24 mouse cellular contexts compared by ENCODE assay signal in the genomic region with DNA sequence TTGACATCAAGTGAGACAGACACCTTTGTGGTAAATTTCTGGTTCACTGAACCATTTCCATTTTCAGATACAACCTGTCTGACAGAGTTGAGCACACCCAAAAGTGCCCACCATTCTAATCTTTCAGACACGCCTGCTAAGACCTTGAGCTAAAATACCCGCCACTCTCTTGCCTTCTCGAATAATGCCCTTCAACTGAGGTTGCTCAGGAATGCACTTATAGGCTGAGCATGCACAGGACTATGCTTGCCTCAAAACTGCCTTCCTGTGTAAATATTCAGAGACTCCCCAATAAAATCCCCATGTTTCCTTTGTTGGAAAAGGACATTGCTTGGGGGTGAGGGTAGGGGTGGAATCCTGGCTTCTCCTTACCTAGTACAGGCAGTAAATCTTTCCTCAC.
DNase-seq lines count a peak whose midpoint lies in the region; ATAC-seq and TF ChIP-seq lines count a peak whose summit lies in the region.
"Had no signal": no experiment of that assay in that cellular context is flagged by ENCODE, and none has a peak within 500 bp of the region (broad histone marks: within the 10 kb centered on the region; RNA-seq: fewer than 3 reads in every experiment).

No protein-coding gene starts in this region.

- H3K27ac ChIP-seq in hindbrain, embryonic 12.5 days = peak overlapping the region; percentile 58
- H3K27ac ChIP-seq in hindbrain, embryonic 16.5 days (ENCODE audit: low read depth, low read length) = no peak overlapping the region
- 0 out of 2 replicates have a peak overlapping the region, but pooled peaks have one; percentile 23 for H3K27ac ChIP-seq in hindbrain, postnatal 0 days
- H3K27ac ChIP-seq: hindbrain, embryonic 15.5 days; liver, embryonic 15.5 days; midbrain, embryonic 13.5 days; stomach, embryonic 15.5 days had no signal

- no peak overlapping the region for H3K4me2 ChIP-seq in hindbrain, embryonic 12.5 days (replicated peaks)
- H3K4me2 ChIP-seq in hindbrain, embryonic 16.5 days (ENCODE audit: low read length) = no peak overlapping the region
- H3K4me2 ChIP-seq in hindbrain, postnatal 0 days (ENCODE audit: low read depth, low read length) = no peak overlapping the region
- H3K4me2 ChIP-seq: heart, embryonic 12.5 days; liver, embryonic 15.5 days; midbrain, embryonic 13.5 days; stomach, embryonic 15.5 days had no signal

- WGBS in hindbrain, embryonic 12.5 days = 84% methylated on average over 3 of the region's 3 CpGs
- 88% methylated on average over 3 of the region's 3 CpGs for WGBS in hindbrain, embryonic 16.5 days
- 84% methylated on average over 3 of the region's 3 CpGs for WGBS in hindbrain, postnatal 0 days

- H3K9ac ChIP-seq in hindbrain, embryonic 12.5 days = no peak overlapping the region
- no peak overlapping the region for H3K9ac ChIP-seq in hindbrain, embryonic 16.5 days (ENCODE audit: low read depth, low read length)
- no peak overlapping the region for H3K9ac ChIP-seq in hindbrain, postnatal 0 days (replicated peaks; ENCODE audit: low read length)
- H3K9ac ChIP-seq: heart, embryonic 12.5 days; hindbrain, embryonic 15.5 days; limb, embryonic 15.5 days; liver, embryonic 15.5 days; midbrain, embryonic 13.5 days; stomach, embryonic 15.5 days had no signal

- no peaks in the 10 kb centered on the region for H3K27me3 ChIP-seq in hindbrain, embryonic 12.5 days
- H3K27me3 ChIP-seq in hindbrain, embryonic 16.5 days (replicated peaks; ENCODE audit: control insufficient read depth, insufficient read depth, low read length) = no peaks in the 10 kb centered on the region
- H3K27me3 ChIP-seq in hindbrain, postnatal 0 days (ENCODE audit: insufficient read depth, low read length) = no peaks in the 10 kb centered on the region
- no peaks in the 10 kb centered on the region for H3K27me3 ChIP-seq in splenic B cell, adult 2 months (ENCODE audit: control insufficient read depth, insufficient read depth, low read length, poor library complexity, severe bottlenecking)
- H3K27me3 ChIP-seq: heart, embryonic 12.5 days; hindbrain, embryonic 15.5 days; limb, embryonic 15.5 days; liver, embryonic 15.5 days; midbrain, embryonic 13.5 days; stomach, embryonic 15.5 days had no signal

- H3K4me1 ChIP-seq in hindbrain, embryonic 12.5 days = peaks cover 28% of the 10 kb centered on the region
- H3K4me1 ChIP-seq in hindbrain, embryonic 16.5 days (ENCODE audit: control insufficient read depth, insufficient read depth, low read depth, low read length) = peaks cover 4% of the 10 kb centered on the region
- peaks cover 3% of the 10 kb centered on the region; the same call in 1 of the 2 replicates for H3K4me1 ChIP-seq in hindbrain, postnatal 0 days (ENCODE audit: insufficient read depth, low read length)
- H3K4me1 ChIP-seq: liver, embryonic 15.5 days had no signal

- H3K4me3 ChIP-seq in hindbrain, embryonic 12.5 days = no peak overlapping the region
- no peak overlapping the region for H3K4me3 ChIP-seq in hindbrain, embryonic 16.5 days (ENCODE audit: low read length)
- H3K4me3 ChIP-seq in hindbrain, postnatal 0 days (ENCODE audit: low read length) = no peak overlapping the region
- H3K4me3 ChIP-seq: heart, embryonic 12.5 days; hindbrain, embryonic 15.5 days; limb, embryonic 15.5 days; liver, embryonic 15.5 days; midbrain, embryonic 13.5 days; stomach, embryonic 15.5 days had no signal

- no peaks in the 10 kb centered on the region for H3K9me3 ChIP-seq in hindbrain, embryonic 12.5 days (replicated peaks)
- no peaks in the 10 kb centered on the region for H3K9me3 ChIP-seq in hindbrain, embryonic 16.5 days (ENCODE audit: control insufficient read depth, low read length)
- H3K9me3 ChIP-seq in hindbrain, postnatal 0 days (ENCODE audit: low read length) = no peaks in the 10 kb centered on the region
- H3K9me3 ChIP-seq: hindbrain, embryonic 15.5 days; limb, embryonic 15.5 days; liver, embryonic 15.5 days; midbrain, embryonic 13.5 days; stomach, embryonic 15.5 days had no signal

- DNase-seq in lung, postnatal 25 days (ENCODE audit: low spot score) = peak; percentile 14
- DNase-seq in lung, postnatal 14 days = no peak
- DNase-seq in hindbrain, postnatal 0 days (ENCODE audit: low spot score) = no peak
- peak; percentile 11 for DNase-seq in splenic B cell, adult 2 months (ENCODE audit: low read depth, low spot score)
- no peak for DNase-seq in kidney, postnatal 36 days
- no peak for DNase-seq in gastrocnemius, postnatal 4 days (ENCODE audit: low spot score in 2 of 2)
- DNase-seq: adrenal gland, postnatal 25 days; cerebellum, adult 9-11 months; heart, postnatal 10 days; kidney, adult 9 months; kidney, postnatal 14 days; right cerebral cortex, postnatal 4 days; thymus, adult 18-20 months; thymus, postnatal 36 days had no signal

- no peak for TF ChIP-seq CTCF in hindbrain, postnatal 0 days (IDR thresholded peaks at IDR 0.05; ENCODE audit: low read depth)

- 0 out of 2 replicates have a peak, but pooled peaks have one; percentile 18 for ATAC-seq in hindbrain, embryonic 12.5 days (ENCODE audit: low FRiP score)
- no peak for ATAC-seq in hindbrain, embryonic 16.5 days
- ATAC-seq in hindbrain, postnatal 0 days = no peak
- ATAC-seq: forebrain, embryonic 14.5 days; intestine, embryonic 16.5 days; midbrain, embryonic 13.5 days had no signal

- no peaks in the 10 kb centered on the region for H3K36me3 ChIP-seq in hindbrain, embryonic 12.5 days
- no peaks in the 10 kb centered on the region for H3K36me3 ChIP-seq in hindbrain, embryonic 16.5 days (ENCODE audit: control insufficient read depth, insufficient read depth, low read length)
- no peaks in the 10 kb centered on the region for H3K36me3 ChIP-seq in hindbrain, postnatal 0 days (ENCODE audit: insufficient read depth, low read length)
- no peaks in the 10 kb centered on the region for H3K36me3 ChIP-seq in splenic B cell, adult 2 months (ENCODE audit: control insufficient read depth, insufficient read depth, low read length, poor library complexity, severe bottlenecking)
- H3K36me3 ChIP-seq: heart, embryonic 12.5 days; hindbrain, embryonic 15.5 days; limb, embryonic 15.5 days; liver, embryonic 15.5 days; midbrain, embryonic 13.5 days; stomach, embryonic 15.5 days had no signal

Comparison
In these comparisons a context has a peak if more than half of its experiments do, and no peak if none do; other contexts are left out.
1. DNase-seq: peak in lung, postnatal 25 days (single experiment) and splenic B cell, adult 2 months (single experiment); none in lung, postnatal 14 days (single experiment), hindbrain, postnatal 0 days (single experiment), kidney, postnatal 36 days (0 of 2) and gastrocnemius, postnatal 4 days (0 of 2).